Mouse (Mus musculus): ENCODE measurements around the gene Entr1. TPM values are rescaled to one million over a fixed set of nuclear protein-coding genes. Genes with fewer than 3 reads are reported as not detected.
"Not testable (repeated sequence)": the region's sequence is repeated elsewhere in the genome, so short reads cannot be mapped to it uniquely, and the experiment has no call there.

Entr1 gene
- polyA plus RNA-seq, 1 experiment, result 72.4 TPM

DNA sequence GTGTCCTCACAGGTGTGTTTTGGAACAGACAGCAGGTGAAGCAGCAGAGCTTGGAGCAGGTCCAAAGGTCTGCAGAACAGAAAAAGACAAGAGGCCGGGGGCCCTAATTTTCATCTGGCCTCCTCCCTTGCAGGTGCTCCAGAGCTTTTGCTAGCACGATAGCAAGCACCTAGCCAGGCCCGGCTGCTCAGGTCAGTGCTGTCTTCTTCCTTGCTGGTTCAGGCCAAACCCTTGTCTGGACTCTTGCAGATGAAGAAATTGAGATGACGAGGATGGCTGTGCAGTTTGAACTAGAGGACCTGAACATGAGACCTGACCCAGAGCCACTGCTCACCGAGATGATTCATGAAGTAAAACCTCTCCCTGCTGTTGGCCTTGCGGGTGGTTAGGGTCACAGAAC lies 2.5 kb upstream of the Entr1 start:
- 78% methylated on average over 6 of the region's 6 CpGs for WGBS
- no peak for DNase-seq (ENCODE audit: low read depth, low spot score)

DNA sequence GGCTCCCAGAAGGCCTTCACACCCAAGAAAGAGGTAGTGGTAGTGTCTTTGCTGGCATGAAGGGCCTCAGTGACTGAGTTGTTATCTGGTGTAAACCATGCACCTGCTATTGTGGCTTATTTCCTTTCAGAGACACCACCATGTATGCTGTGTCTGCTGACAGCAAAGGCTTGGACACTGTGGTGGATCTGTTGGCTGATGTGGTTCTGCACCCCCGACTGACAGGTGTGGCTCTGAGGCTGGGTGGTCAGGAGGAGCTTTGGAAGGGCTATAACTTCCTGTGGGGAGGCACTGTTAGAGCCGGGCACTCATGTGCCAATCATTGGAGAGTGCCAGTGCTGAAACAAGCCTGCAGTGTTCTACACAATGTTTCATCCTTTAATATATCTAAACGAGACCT lies 1.8 kb upstream of the Entr1 start:
- 69% methylated on average over 3 of the region's 3 CpGs for WGBS
- DNase-seq (ENCODE audit: low read depth, low spot score), result no peak

DNA sequence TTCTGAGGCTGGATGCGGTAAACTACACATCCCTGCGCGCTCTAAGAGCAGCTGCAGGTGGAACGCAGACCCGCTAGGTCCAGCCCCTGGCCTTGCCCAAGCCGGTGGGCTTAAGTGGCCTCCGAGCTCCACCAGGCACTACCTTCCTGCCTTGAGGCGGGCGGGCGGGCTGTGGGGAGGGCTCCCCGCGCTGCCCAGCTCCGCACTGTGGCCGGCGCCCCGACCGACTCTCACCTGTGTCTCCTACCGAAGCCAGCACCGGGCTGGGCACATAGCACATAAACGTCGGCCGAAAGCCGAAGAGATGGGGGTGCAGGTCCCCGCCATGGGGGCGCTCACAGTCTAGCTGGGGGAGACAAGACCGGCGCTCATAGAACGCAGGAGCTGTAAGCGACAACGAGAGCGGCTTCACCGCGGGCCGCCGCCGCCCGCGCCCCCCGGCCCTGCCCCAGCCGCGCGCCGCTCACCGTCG lies 398 bp downstream of the Entr1 start:
- WGBS, result under 1% methylated on average over 43 of the region's 45 CpGs
- no peak for DNase-seq (ENCODE audit: low read depth, low spot score)

DNA sequence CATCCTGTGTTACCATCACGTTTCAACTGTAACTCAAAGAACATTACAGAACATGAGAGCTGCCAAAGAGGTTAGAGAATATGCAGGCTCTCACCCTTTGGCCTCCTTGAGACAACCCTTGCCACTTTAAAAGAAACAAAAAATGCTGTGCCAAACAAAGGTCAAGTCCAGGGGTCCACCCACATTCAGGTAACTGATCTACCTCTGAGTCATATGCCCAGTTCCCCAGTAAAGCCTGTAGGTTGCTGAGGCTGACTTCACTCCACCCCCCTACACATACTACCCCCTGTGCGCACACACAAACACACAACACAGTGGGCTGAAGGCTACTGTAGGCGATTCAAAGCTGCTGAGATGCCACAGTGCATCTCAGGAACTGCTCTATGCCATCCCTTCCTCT lies 1.4 kb downstream of the Entr1 start:
- WGBS, result 88% methylated on average over 3 of the region's 3 CpGs
- no peak for DNase-seq (ENCODE audit: low read depth, low spot score)

DNA sequence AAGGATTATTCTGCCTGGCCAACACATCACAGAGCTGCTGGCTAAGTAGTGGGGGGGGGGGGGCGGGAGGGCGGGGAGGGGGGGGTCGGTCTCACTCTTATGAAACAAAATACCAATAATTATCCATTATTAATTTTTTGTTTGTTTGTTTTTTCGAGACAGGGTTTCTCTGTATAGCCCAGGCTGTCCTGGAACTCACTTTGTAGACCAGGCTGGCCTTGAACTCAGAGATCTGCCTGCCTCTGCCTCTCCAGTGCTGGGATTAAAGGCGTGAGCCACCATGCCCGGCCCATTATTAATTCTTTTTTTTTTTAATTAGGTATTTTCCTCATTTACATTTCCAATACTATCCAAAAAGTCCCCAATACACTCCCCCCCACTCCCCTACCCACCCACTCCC lies 8.2 kb downstream of the Entr1 start:
- WGBS, result 23% methylated on average over 6 of the region's 6 CpGs

DNA sequence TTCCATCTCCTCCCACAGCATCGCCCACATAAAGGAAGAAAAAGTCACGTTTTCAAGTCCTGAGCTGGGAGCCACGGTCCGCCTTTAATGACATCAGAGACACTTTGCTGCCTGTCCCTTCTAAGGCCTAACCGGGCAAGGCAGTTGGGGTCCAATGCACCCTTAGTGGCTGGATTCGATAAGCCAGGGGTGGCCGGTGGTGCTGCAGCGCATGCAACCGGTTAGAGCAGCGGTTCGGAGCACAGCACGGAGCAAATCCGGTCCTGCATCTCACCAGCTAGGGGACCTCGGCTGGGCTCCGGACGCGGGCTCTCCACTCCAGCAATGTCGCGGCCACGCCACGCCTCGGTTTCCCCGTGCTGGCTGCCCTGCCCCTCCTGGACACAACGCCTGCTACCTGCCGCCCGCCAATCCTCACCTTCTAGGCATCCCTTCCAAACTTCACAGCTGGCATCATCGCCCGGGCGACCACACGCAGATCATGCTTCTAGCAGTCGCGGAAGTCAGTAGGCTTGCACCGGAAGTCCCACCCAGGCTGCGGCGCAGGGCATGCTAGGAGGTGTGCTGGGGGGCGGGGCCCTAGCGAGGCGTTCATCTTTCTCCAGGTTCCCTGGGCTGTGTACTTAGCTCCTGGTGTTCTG lies 8.9 kb downstream of the Entr1 start, which contains the start of gene Snapc4:
Gene Snapc4 (minus strand): TSS at position 523 of the 641 bp plus-strand sequence.
- WGBS, result under 1% methylated on average over 38 of the region's 38 CpGs
- DNase-seq (ENCODE audit: low read depth, low spot score), result peak; percentile 45

More for the DNA sequence above, 8.2 kb downstream of the Entr1 start:
- not testable (repeated sequence) for DNase-seq (ENCODE audit: low read depth, low spot score)

DNA sequence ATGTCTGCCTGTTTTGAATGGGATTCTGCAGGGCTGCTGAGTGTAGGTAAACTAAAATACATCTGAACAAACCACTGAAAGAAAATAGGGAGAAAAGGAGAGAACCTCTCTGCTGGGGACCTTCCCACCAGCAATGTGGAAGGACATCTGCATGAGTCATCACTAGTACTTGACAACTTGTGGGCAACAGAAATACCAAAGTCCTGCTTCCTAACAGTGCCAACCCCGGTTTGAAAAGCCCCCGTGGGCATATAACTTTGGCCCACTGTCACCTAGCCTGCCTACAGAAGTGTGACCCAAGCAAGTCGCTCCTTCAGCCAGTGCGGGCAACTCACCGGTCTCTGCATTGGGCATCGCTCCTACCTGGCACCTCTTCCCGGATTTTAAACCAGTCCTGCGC lies 16.7 kb downstream of the Entr1 start:
- WGBS, result 96% methylated on average over 8 of the region's 8 CpGs
- no peak for DNase-seq (ENCODE audit: low read depth, low spot score)

DNA sequence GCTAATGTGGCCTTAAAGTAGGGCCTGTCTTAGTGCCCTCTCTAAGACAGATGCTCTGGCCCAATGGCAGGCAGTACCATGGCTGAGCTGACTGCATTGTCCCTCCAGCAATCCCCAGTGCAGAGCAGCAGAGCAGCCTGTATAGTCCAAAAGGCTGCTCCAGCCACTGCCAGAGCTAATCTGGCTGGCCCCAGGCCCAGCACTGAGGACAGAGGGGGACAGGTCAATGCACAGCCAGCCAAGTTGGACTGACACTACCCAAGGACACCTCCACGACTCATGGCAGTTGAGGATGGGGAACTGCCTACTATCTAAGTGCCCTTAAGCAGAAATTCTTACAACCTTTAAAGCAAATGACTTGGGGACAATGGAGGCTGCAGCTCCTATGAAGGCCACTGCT lies 20.5 kb downstream of the Entr1 start:
- DNase-seq (ENCODE audit: low read depth, low spot score), result no peak
- WGBS, result 91% methylated on average over 1 of the region's 1 CpGs

DNA sequence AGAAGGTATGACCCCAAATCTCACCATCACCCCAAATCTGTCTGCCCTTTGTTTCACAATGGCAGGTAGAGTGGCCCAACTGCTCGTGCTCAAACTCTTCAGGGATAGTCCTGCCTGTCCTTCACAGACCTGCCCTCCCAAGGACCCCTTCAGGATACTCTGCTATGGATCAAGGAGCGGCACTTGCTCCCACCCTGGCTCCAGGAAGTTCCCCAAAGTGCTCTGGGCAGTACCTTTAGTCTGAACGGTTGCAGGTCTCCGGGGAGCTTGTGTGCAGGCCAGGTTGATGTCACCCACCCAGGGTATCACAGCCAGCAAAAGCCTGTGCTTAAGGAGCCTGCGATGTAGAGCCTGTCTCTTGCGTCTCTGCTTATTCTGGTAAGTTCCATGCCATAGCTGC lies 21.2 kb downstream of the Entr1 start:
- WGBS, result 89% methylated on average over 6 of the region's 6 CpGs
- DNase-seq (ENCODE audit: low read depth, low spot score), result no peak

DNA sequence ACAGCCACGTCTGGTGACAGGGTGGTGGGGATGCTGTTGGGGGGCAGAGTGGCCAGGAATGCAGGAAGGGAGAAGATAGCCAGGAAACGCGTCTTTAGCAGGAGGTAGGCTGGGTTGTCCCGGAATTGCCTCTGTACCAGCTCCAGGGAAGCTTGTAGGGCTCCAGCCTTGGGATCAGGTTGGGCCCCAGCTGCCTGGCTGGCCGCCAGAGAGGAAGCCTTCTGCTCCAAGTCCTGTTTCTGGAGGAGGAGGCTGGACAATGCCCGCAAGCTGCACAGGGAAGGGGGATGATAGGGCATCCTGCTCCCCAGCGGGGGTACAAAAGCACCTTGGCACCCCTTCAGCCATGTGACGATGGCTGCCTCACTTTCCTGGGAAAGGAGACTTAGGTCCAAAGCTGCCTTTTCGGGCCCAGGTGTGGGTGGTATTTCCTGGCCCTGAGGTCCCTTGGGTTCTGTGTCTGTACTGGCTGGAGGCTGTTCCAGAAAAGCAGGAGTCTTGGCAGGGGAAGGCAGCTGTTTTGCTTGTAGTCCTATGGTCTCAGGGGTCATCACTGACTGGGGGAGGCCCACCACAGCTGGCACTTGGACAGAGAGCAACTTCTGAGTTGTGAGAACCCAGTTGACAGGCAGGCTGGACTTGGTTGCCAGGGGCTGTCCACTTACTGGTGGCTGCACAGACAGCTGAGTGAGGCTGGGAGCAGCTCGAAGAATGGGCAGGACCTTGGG lies 24.2 kb downstream of the Entr1 start:
- no peak for DNase-seq (ENCODE audit: low read depth, low spot score)
- WGBS, result 47% methylated on average over 10 of the region's 10 CpGs

DNA sequence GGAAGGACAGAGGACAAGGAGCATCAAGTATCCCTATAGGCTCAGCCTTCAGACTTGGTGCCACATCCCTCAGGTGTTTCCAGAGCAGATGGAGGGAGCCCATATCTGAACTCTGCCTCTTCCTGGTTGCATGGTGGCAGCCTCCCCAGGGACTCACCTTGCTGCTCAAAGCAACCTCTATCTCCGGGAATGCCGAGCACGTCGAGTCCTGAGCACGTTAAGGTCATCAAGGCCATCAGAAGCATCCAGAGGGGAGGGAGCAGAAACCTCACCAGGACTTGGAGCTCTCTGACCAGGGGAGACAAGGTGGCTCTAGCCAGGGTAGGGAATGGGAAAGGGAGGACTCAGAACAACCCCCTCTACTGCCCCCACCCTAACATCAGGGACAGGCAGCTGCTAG lies 25.6 kb downstream of the Entr1 start:
- 81% methylated on average over 5 of the region's 5 CpGs for WGBS
- no peak for DNase-seq (ENCODE audit: low read depth, low spot score)

DNA sequence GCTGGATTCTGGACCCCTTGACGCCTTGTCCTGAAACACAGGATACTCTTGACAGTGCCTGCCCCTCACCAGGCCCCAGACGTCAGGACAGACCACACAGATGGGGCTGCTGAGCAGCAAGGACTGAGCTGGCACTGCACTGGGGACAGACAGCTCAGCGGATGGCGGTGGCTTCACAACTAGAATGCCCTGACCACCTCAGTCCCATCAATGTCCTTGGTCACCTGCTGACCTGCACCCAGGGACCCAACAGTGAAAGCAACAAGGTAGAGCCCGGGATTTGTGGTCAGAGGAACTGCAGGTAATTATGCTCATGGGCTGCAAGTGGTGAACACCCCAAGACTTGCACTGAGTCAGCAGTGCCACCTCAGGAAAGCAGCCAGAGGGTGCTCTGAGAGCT lies 26.1 kb downstream of the Entr1 start:
- WGBS, result 84% methylated on average over 5 of the region's 5 CpGs
- DNase-seq (ENCODE audit: low read depth, low spot score), result no peak

DNA sequence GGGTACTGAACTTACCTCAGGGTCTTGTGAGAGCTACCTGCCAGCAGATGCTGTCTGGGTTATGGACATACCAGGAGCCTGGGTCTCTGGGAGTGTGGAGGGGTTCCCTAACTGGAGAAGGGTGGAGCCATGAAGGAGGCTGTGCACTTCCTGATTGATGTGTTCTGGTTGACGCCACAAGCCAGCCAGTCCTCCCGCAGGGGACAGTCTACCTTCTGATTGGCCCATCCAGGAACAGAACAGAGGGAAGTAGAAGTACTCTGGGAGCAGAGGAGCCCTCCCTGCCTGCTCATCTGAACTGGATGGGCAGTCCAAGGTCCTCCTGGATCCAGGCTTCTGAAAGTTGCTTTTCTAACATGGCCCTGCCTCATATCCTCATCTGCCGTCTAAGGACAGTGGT lies 28.3 kb downstream of the Entr1 start, which contains the start of gene Card9:
Gene Card9 (minus strand): TSS at position 147 of the 400 bp plus-strand sequence.
- no peak for DNase-seq (ENCODE audit: low read depth, low spot score)
- 24% methylated on average over 3 of the region's 3 CpGs for WGBS

DNA sequence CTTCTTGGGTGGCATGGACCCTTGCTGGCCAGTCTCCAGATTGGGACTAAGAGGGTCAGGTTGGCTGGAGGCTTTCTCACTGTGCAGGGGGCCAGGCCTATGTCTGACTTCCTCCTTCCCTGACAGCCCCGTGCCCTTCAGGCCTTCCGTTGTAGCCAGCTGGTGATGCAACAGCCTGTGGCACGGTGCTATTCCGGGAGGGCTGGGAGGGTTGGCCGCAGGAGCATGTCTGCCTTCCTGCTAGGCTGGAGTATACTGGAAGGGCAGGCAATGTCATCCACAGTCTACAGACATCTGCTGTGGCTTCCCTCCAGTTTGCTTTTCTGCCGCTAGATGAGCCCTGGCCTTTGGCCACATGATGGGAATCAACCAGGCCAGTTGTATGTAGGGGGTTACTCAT lies 29.1 kb downstream of the Entr1 start:
- DNase-seq (ENCODE audit: low read depth, low spot score), result no peak
- 76% methylated on average over 6 of the region's 6 CpGs for WGBS

DNA sequence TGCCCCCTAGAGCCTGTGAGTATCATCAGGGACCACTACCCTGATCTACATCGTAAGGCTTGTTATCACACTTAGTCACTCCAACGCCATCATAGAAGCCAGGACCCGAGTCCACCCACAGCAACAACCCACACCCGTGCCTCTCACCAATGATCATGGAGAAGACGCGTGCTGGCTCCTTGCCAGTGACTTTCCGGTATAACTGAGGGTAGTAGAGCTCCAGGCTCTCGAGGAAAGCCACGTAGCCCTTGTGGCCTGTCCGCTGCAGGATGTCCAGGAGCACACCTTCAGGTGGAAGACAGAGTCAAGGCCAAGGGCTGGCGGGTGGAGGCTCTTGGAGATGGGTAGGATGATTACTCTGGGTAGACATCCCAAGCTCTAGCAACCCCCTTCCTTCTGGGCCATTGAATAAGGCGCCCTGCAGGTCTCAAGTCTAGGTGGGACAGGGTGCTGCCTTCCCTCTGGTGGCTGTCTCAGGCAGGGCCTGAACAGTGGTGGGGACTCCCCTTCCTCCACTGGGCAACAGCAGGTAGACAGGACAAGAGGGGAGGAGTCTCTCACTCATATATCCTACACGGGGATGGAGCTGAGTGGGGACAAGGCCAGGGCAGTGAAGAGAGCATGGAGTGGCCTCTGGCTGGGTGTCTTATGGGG lies 30.3 kb downstream of the Entr1 start:
- DNase-seq (ENCODE audit: low read depth, low spot score), result no peak
- WGBS, result 82% methylated on average over 13 of the region's 13 CpGs

DNA sequence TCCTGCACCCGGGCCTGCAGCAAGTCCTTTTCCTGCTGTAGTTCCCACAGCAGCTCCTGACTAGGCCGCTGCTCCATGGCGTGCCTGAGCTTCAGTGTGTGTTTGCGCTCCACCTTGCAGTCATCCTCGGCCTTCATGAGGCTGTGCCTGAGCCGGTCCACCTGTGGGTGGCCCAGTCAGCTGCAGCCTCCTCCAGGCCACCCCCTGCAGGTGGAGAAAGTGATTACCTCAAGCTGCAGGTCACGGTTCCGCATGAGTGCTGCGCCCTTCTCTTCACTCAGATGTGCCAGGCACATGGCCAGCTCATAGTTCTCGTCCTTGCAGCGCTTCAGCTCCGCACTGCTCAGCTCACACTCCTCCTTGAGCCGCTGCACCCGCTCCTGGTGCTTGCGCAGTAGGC lies 31.6 kb downstream of the Entr1 start:
- WGBS, result 40% methylated on average over 15 of the region's 15 CpGs
- DNase-seq (ENCODE audit: low read depth, low spot score), result no peak

DNA sequence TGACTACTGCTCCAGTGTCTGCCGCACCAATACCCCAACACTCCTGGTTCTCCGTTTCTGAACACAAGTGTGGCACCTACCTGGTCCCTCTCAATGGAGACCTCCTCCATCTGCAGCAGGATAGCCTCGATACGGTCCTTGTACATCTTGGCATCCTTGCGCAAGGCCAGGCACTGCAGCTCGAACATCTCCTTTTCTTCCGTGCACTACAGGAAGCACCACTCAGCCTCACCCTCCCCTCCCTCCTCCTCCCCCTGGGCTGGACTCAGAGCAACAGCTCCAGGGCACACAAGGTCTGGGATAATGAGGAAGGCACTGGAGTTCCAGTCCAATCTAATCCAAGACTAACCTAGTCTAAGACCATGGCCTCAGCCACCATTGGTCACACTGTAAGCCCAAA lies 32.4 kb downstream of the Entr1 start:
- 72% methylated on average over 7 of the region's 7 CpGs for WGBS
- no peak for DNase-seq (ENCODE audit: low read depth, low spot score)

DNA sequence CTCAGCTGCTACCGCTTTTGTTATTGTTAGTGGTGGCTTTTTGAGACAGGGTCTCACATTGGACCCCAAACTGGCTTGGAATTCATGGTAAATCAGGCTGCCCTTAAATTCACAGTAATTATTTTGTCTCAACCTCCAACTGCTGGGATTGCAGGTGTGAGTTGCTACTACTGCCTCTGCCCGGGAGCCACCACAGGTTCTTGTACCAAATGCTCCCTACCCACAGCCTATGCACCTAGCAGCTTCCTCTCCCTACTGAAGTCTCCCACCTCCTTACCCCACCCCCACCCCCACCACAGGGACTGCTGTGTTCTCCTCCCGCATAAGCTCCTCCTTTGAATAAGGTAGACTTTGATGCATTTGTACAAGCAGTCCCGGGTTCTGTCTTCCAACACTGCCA lies 32.9 kb downstream of the Entr1 start:
- 88% methylated on average over 4 of the region's 4 CpGs for whole genome bisulfite sequencing
- no peak for DNase-seq (ENCODE audit: low read depth, low spot score)

DNA sequence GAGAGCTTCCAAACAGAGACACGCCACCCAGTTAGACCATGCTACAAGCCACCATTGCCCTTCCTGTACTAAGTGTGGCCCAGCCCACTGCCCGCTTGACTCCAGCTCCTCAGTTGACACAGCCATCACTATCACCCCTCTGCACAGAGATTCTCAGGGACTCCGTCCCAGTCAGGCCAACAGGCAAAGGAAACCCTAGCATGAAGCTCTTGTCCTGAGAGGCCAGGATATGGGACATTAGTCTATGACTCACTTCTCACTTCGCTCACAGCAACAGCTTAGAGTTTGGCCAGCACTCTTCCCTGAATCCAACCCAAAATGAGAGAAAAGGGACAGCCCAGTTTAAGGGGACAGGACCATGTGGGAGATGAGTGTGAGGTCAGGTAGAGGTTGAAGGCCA lies 34.7 kb downstream of the Entr1 start:
- 84% methylated on average over 4 of the region's 4 CpGs for WGBS
- no peak for DNase-seq (ENCODE audit: low read depth, low spot score)

DNA sequence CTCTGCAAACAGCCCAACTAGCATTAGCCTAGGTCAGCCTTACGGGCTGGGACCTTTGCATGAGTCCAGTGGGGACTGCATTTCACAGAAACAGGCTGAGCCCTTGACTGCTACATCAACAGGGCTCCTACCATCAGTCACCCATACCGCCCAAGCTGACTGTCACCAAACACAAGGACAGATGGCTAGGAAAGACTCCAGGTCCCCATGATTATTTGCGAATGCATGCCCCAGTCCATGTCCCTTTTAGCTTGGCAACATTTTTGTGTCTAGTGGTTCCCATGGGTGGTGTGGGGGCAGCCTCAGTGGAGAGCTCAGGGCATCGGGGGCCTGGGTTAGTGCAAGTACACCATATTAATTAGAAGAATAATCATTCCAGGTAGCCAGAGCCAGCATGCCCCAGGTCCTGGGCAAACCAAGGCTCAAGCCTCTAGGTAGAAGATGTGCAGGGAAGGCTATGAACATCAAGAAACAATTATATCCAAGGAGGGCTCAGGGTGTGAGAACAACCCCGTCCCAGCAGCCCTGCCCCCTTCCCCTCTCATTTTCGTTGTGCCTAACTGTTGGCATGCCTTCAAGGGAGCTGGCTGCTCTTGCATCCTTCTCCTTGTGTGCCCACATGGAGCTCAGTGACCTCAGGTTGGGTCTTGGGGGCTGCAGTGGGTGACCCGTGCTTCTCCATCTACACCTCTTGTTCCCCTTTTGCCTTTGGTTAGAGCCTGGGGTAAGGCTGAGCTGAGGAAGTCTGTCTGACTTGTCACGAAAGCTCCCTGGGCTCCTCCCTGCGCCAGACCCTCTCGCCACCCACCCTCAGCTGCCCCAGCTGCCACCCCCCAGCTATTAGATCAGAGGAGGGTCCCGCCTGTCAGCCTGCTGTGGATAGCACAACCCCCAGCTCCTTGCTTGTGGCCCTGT lies 35.8 kb downstream of the Entr1 start:
- 87% methylated on average over 11 of the region's 11 CpGs for WGBS
- no peak for DNase-seq (ENCODE audit: low read depth, low spot score)

All from large intestine, adult 2 months (tissue).